Mouse (Mus musculus): Measurements from ENCODE around the gene Acot6. TPM values are rescaled to one million over a fixed set of nuclear protein-coding genes. Genes with fewer than 3 reads are reported as not detected.

Acot6 gene
- polyA plus RNA-seq, 1 experiment from 2014 or later = 0.40 TPM

DNA sequence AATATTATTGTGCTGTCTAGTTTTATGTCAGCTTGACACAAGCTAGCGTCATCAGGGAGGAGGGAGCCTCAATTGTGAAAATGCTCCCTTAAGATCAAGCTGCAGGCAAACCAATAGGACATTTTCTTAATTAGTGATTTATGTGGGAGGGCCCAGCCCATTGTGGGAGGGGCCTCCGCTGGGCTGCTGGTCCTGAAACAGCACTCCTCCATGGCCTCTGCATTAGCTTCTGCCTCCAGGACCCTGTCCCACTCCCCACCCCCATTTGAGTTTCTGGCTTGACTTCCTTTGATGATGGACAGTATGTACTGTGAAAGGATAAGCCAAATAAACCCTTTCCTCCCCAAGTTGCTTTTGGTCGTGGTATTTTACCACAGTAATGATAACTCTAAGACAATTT, 6.6 kb downstream of the Acot6 start:
- H3K27me3 ChIP-seq = no peaks in the 10 kb centered on the region
- no peak for DNase-seq
- H3K4me1 ChIP-seq (replicated peaks) = no peaks in the 10 kb centered on the region
- H3K27ac ChIP-seq = no peak overlapping the region
- no peaks in the 10 kb centered on the region for H3K9me3 ChIP-seq (replicated peaks)
- H3K36me3 ChIP-seq = no peaks in the 10 kb centered on the region
- H3K9ac ChIP-seq = no peak overlapping the region
- no peak overlapping the region for H3K4me2 ChIP-seq
- ATAC-seq (ENCODE audit: low read depth) = no peak
- H3K4me3 ChIP-seq (replicated peaks) = no peak overlapping the region
- 75% methylated on average over 3 of the region's 3 CpGs for WGBS (ENCODE audit: insufficient replicate concordance)

DNA sequence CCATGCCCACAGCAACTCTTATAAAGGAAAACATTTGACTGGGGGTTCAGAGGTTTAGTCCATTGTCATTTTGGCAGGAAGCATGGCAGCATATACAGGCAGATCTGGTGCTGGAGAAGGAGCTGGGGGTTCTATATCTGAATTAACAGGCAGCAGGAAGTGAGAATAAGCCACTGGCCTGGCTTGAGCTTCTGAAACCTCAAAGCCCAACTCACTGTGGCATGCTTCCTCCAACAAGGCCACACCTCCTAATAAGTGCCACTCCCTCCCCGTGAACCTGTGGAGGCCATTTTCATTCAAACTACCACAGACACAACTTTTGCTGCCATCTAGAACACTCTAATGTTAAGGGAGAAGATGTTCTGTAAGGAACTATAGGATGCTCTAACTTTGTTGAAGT, 7.2 kb downstream of the Acot6 start:
- 13% methylated on average over 1 of the region's 1 CpGs for WGBS (ENCODE audit: insufficient replicate concordance)
- no peak overlapping the region for H3K4me3 ChIP-seq (replicated peaks)
- no peak overlapping the region for H3K27ac ChIP-seq
- no peaks in the 10 kb centered on the region for H3K9me3 ChIP-seq (replicated peaks)
- no peak for ATAC-seq (ENCODE audit: low read depth)
- no peaks in the 10 kb centered on the region for H3K27me3 ChIP-seq
- no peak overlapping the region for H3K4me2 ChIP-seq
- H3K36me3 ChIP-seq = no peaks in the 10 kb centered on the region
- DNase-seq = no peak
- H3K9ac ChIP-seq = no peak overlapping the region
- no peaks in the 10 kb centered on the region for H3K4me1 ChIP-seq (replicated peaks)

DNA sequence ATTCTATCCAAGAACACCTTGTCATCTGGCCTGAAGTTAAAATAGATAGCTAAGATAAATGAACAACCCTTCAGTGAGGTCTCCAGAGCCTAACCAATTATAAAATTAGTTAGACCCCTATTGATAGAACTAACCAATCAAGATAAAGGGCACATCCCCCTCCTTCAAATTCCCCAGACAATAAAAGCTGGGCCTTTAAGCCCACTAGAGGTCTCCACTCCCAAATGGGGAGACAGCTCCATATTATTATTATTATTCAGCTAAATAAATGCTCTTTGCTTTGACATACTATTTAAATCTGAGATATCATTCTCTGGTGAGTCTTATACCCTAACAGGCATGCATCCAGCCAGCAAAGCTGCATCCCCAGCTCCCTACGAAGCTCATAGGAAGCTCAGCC, 9.5 kb downstream of the Acot6 start:
- ATAC-seq (ENCODE audit: low read depth) (no peak), DNase-seq (no peak)
- H3K27me3 ChIP-seq = no peaks in the 10 kb centered on the region
- no peaks in the 10 kb centered on the region for H3K9me3 ChIP-seq (replicated peaks)
- H3K4me3 ChIP-seq (replicated peaks) = no peak overlapping the region
- WGBS (ENCODE audit: insufficient replicate concordance) = 69% methylated on average over 1 of the region's 1 CpGs
- H3K36me3 ChIP-seq = no peaks in the 10 kb centered on the region
- no peak overlapping the region for H3K9ac ChIP-seq
- peaks cover 10% of the 10 kb centered on the region for H3K4me1 ChIP-seq (replicated peaks)
- no peak overlapping the region for H3K4me2 ChIP-seq
- H3K27ac ChIP-seq = no peak overlapping the region

DNA sequence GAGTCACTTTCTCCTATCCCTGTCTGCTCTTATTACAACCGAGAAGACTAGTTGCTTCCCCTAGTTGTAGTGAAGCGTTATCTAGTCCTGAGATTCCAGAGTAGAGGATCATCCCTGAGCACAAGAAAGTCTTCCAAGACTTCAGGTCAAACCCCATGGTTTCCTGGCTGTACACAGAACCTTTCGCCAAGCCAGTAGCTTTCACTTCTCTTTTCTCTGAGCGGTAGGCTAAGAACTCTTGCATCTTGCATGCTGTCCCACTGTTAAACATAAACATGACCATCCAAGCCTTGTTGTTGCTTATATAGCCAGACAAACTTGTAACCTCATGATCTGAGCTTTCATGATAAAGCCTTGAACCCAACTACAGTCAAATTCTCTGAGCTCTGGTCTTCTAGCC, 10.4 kb downstream of the Acot6 start:
- DNase-seq (no peak), ATAC-seq (ENCODE audit: low read depth) (no peak)
- Histone ChIP-seq H3K4me3 (replicated peaks) (no peak overlapping the region), H3K27ac (no peak overlapping the region), H3K36me3 (no peaks in the 10 kb centered on the region), H3K9me3 (replicated peaks) (no peaks in the 10 kb centered on the region), H3K27me3 (no peaks in the 10 kb centered on the region), H3K4me2 (no peak overlapping the region), H3K9ac (no peak overlapping the region), H3K4me1 (replicated peaks) (peaks cover 11% of the 10 kb centered on the region)
- WGBS (ENCODE audit: insufficient replicate concordance) = 72% methylated on average over 4 of the region's 4 CpGs

DNA sequence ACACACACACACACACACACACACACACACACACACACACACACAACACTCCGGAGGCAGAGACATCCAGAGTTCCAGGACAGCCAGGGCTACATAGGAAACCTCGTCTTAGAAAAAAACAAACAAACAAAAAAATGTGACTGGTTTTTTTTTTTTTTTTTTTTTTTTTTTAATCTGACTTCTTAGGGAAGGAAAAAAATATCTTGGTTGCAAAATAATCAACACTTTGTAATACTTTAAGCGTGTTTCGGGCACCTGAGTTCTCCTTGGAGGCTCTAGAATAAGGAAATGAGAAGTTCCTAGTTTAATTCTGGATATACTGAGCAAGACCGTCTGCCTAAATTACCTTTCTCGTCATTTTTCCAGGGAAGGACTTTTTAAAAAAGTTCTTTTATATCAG, 13.2 kb downstream of the Acot6 start:
- Histone ChIP-seq H3K9ac (peak overlapping the region; percentile 52), H3K27ac (no peak overlapping the region)
- no peak for ATAC-seq (ENCODE audit: low read depth)

DNA sequence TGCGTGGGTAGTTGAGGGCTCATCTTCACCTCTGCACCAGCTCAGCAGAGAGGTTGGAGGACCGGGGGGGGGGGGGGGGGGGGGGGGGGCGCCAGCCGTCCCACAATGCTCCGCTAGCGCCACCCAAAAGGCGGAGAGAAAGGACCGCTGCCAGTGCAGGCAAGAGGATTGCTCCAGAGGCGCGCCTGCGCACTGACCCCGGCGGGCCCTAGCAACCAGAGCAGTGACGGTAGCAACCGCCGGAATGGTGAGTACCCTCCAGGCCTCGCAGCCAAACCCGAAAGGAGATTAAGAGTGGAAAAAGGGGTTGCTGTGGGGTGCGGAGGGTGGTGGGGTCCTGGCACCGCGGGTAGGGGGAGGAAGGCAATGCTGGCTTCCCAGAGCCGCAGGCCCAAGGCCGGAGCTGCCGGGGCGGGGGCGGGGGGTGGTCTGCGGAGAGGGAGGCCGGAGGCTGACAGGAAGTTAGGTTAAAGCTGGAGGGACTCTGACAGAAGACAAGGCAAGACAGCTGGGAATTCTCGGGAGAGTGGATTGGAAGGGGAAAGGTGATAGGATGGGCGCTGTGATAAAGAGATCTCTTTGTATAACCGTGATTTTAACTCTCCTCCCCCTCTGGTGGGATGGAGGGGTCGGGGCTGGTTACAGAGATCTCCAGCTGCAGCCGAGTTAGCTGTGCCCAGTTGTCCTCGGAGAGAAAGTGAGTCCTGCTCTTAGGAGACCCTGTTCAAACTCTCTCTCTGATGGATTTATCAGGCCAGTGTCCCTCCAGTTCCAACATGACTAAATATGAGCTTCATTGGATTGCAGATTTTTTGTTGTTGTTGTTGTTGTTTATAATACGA, 13.9 kb downstream of the Acot6 start, which contains the start of gene Dnal1:
Gene Dnal1 (plus strand): TSS at position 214 of the 842 bp plus-strand sequence.
- H3K4me3 ChIP-seq (replicated peaks) = peak within 1 kb of the TSS; percentile 63
- H3K4me1 ChIP-seq (replicated peaks) = peaks cover 11% of the 10 kb centered on the region
- H3K27ac ChIP-seq = no peak within 1 kb of the TSS
- no peaks in the 10 kb centered on the region for H3K9me3 ChIP-seq (replicated peaks)
- peak; percentile 75 for DNase-seq
- WGBS (ENCODE audit: insufficient replicate concordance) = 3% methylated on average over 30 of the region's 35 CpGs
- peak within 1 kb of the TSS; percentile 79 for H3K4me2 ChIP-seq
- peak; percentile 80 for ATAC-seq (ENCODE audit: low read depth)
- peak within 1 kb of the TSS; percentile 52 for H3K9ac ChIP-seq
- no peaks in the 10 kb centered on the region for H3K36me3 ChIP-seq
- H3K27me3 ChIP-seq = no peaks in the 10 kb centered on the region

More for the DNA sequence above, 13.2 kb downstream of the Acot6 start:
- WGBS (ENCODE audit: insufficient replicate concordance) = 42% methylated on average over 6 of the region's 6 CpGs
- H3K27me3 ChIP-seq = no peaks in the 10 kb centered on the region
- H3K9me3 ChIP-seq (replicated peaks) = no peaks in the 10 kb centered on the region
- H3K4me1 ChIP-seq (replicated peaks) = peaks cover 11% of the 10 kb centered on the region
- no peak for DNase-seq
- no peaks in the 10 kb centered on the region for H3K36me3 ChIP-seq
- H3K4me3 ChIP-seq (replicated peaks) = peak overlapping the region; percentile 63
- peak overlapping the region; percentile 79 for H3K4me2 ChIP-seq

DNA sequence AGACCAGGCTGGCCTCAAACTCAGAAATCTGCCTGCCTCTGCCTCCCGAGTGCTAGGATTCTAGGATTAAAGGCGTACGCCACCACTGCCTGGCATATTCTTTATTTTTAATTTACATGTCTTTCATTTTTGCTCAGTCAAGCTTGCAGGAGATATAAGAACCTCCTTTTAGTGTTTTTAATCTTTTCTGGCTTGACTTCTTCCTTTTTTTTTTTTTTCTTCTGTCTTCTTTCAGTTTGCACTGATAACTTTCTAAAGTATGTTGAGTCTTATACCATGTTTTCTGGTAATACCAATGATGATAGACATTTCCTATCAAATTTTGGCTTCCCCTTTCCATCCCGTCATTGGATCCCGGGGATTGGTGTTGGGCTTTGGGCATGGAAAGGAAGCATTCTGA, 19.1 kb downstream of the Acot6 start:
- H3K27ac ChIP-seq = no peak overlapping the region
- WGBS (ENCODE audit: insufficient replicate concordance) = 79% methylated on average over 5 of the region's 5 CpGs
- no peaks in the 10 kb centered on the region for H3K9me3 ChIP-seq (replicated peaks)
- no peak overlapping the region for H3K9ac ChIP-seq
- no peak overlapping the region for H3K4me3 ChIP-seq (replicated peaks)
- peaks cover 4% of the 10 kb centered on the region for H3K4me1 ChIP-seq (replicated peaks)
- no peaks in the 10 kb centered on the region for H3K36me3 ChIP-seq
- H3K4me2 ChIP-seq = no peak overlapping the region
- ATAC-seq (ENCODE audit: low read depth) (no peak), DNase-seq (no peak)
- no peaks in the 10 kb centered on the region for H3K27me3 ChIP-seq

DNA sequence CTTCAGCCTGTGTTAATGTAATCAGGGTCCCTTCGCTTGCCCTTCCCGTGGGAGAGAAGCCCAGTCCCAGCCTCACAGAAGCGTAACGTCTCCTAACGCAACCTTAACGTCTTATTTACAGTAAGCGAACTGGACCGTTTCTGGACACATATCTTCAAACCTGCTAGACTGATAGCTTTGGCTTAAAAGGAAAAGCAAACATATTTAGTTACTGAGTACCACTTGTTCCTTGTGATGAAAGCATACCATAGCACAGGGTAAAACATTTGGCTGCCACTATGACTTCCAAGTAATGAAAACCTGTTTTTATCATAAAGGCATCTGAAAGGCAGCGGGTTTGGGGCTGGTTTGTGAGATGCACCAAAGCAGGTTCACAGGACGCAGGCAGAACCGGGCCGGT, 25.4 kb downstream of the Acot6 start:
- no peak overlapping the region for H3K9ac ChIP-seq
- H3K4me2 ChIP-seq = no peak overlapping the region
- H3K27ac ChIP-seq = no peak overlapping the region
- H3K9me3 ChIP-seq (replicated peaks) = no peaks in the 10 kb centered on the region
- WGBS (ENCODE audit: insufficient replicate concordance) = 81% methylated on average over 12 of the region's 12 CpGs
- ATAC-seq (ENCODE audit: low read depth) = no peak
- H3K36me3 ChIP-seq = no peaks in the 10 kb centered on the region
- no peaks in the 10 kb centered on the region for H3K27me3 ChIP-seq
- H3K4me3 ChIP-seq (replicated peaks) = no peak overlapping the region
- DNase-seq = no peak
- no peaks in the 10 kb centered on the region for H3K4me1 ChIP-seq (replicated peaks)

DNA sequence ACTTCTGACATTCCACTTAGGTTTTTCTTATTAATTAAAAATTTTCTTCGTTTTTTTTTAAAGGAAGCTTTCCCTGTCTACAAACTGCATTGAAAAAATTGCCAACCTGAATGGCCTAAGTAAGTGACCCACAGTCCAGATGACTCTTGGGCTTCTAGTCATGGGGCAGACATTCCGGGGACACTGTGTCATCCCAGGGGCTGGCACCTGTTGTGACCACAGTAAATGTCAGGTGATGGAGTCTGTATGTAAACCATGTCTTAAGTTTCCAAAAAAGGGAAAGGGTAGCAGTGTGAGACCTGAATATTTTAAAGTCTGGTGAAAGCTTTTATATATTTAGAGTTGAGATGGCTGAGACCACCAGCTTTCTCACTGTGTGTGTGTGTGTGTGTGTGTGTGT, 26.4 kb downstream of the Acot6 start:
- no peak overlapping the region for H3K4me3 ChIP-seq (replicated peaks)
- no peaks in the 10 kb centered on the region for H3K27me3 ChIP-seq
- WGBS (ENCODE audit: insufficient replicate concordance) = 57% methylated on average over 2 of the region's 2 CpGs

DNA sequence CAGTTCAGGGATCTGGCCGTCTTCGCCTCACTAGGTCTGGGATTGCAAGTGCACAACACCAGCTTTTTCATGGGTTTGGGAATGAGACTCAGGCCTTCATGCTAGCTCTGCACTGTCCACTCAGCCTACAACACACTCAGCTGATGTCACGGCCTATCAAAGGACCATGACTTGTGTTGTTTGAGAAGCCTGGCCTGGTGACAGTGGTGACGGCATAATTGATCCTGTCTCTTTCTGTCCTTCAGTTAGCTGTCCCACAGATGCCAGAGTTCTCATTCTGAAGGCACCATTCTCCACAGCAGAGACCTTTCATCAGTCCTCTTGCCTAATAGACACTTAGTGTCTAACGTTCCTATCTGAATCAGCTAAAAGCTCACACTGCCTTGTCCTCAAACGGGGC, 28.1 kb downstream of the Acot6 start:
- Histone ChIP-seq H3K9me3 (replicated peaks) (no peaks in the 10 kb centered on the region), H3K4me2 (no peak overlapping the region), H3K36me3 (no peaks in the 10 kb centered on the region), H3K4me3 (replicated peaks) (no peak overlapping the region), H3K27ac (no peak overlapping the region), H3K27me3 (no peaks in the 10 kb centered on the region), H3K9ac (no peak overlapping the region), H3K4me1 (replicated peaks) (no peaks in the 10 kb centered on the region)
- DNase-seq = no peak
- ATAC-seq (ENCODE audit: low read depth) = no peak
- WGBS (ENCODE audit: insufficient replicate concordance) = 71% methylated on average over 6 of the region's 6 CpGs

More for the DNA sequence above, 26.4 kb downstream of the Acot6 start:
- H3K9ac ChIP-seq = no peak overlapping the region
- no peaks in the 10 kb centered on the region for H3K36me3 ChIP-seq
- H3K4me2 ChIP-seq = no peak overlapping the region
- no peaks in the 10 kb centered on the region for H3K9me3 ChIP-seq (replicated peaks)
- no peak for DNase-seq
- H3K27ac ChIP-seq = no peak overlapping the region
- no peak for ATAC-seq (ENCODE audit: low read depth)
- no peaks in the 10 kb centered on the region for H3K4me1 ChIP-seq (replicated peaks)

DNA sequence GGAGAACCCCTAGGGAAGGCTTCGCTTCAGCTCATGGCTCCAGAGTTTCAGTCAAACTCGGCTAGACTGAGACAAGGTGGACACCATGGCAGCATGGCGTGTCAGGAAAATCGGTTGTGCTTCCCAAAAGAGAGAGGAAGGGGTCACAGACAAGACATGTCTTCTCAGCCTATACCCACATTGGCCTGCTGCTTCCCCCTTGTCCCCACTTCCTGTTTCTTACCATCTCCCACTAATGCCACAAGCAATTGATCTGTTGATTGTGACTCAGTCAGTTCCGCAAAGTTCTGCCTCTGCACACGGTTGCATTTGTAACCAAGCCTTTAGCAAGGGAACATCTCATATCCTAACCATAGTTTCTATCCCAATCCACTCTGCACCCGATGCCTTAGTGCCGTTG, 29.5 kb downstream of the Acot6 start:
- no peak for DNase-seq
- no peak for ATAC-seq (ENCODE audit: low read depth)
- no peak overlapping the region for H3K9ac ChIP-seq
- no peaks in the 10 kb centered on the region for H3K27me3 ChIP-seq
- 43% methylated on average over 8 of the region's 8 CpGs for WGBS (ENCODE audit: insufficient replicate concordance)
- no peaks in the 10 kb centered on the region for H3K36me3 ChIP-seq
- no peak overlapping the region for H3K4me3 ChIP-seq (replicated peaks)
- no peak overlapping the region for H3K27ac ChIP-seq
- H3K4me1 ChIP-seq (replicated peaks) = no peaks in the 10 kb centered on the region
- no peaks in the 10 kb centered on the region for H3K9me3 ChIP-seq (replicated peaks)
- H3K4me2 ChIP-seq = no peak overlapping the region

DNA sequence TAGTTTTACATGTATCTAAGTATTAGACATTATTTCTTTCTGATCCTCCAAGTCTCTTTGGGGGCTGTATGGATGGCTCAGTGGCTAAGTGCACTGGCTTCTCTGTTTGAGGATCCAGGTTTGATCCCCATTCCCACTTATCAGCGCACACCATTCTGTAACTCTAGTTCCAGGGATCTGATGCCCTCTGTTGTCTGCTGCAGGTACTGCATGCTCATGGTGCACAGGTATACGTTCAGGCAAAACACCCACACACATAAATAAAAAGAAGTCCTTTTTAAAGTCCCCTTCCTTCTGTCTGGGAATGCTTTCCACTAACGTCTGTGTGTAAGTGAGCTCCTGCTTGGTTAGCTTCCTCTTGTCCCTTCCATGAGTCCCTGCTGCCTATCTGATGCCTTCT, 31.8 kb downstream of the Acot6 start:
- H3K9me3 ChIP-seq (replicated peaks) = no peaks in the 10 kb centered on the region
- no peak overlapping the region for H3K9ac ChIP-seq
- WGBS (ENCODE audit: insufficient replicate concordance) = 51% methylated on average over 3 of the region's 3 CpGs
- H3K27ac ChIP-seq = no peak overlapping the region
- H3K4me1 ChIP-seq (replicated peaks) = no peaks in the 10 kb centered on the region
- no peak overlapping the region for H3K4me2 ChIP-seq
- DNase-seq = no peak
- H3K4me3 ChIP-seq (replicated peaks) = no peak overlapping the region
- H3K27me3 ChIP-seq = no peaks in the 10 kb centered on the region
- ATAC-seq (ENCODE audit: low read depth) = no peak
- no peaks in the 10 kb centered on the region for H3K36me3 ChIP-seq

All from liver, embryonic 13.5 days (tissue).